Mouse (Mus musculus) right cerebral cortex, postnatal 10 days (tissue): ENCODE measurements at regions not wholly inside any gene's neighbourhood (a gene's known extent, or its start where the extent isn't known, plus 50 kb on each side); places are given as distances from the start of the nearest gene placed in this dataset.

Experiments
- DNase-seq, 2 experiments: peaks; one replicate each; pipeline ENCODE4 v3.0.0; 2021; ENCODE audit warnings: low spot score in 2 of 2

DNA sequence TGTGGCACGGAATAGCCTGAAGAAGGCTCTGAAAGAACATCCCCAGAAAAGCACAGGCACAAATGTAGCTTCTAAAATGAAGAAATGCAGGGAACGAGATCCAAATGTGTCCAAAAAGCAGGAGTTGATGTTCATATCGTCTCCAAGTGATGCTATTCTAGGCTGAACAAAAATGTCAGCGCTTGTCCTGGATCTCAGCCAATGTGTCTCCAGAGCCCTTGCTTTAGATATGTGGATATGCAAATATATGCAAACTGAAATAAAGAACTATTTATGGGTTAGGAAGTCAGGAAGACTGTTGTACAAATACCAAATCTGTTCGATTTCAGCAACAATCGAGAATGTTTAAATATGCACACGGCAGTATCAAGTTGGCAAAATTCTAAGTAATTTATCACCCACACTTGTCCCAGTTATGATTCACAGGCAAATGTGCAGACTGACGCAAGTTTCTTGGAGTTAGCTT lies 320.4 kb downstream of the Synb start:
- peak; percentile 83 to 91 for DNase-seq

DNA sequence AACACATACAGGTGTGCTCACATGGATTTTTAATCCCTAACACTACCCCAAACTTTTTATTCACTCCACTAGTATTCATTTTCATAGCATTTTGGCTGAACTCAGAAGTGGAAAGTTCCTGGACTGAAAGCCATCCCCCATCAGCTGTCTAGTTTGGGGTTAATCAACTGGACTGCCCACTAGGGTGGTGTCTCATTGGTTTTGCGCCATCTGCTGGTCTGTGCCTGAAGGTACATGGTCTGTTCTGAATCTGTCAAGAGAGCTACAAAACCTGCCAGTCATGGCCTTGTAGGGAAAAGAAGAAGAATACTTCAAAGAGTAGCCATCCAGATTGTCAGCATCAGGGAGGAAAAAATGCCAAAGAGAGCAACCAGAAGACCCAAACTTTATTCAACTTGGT lies 327.3 kb downstream of the Synb start:
- no peak for DNase-seq

DNA sequence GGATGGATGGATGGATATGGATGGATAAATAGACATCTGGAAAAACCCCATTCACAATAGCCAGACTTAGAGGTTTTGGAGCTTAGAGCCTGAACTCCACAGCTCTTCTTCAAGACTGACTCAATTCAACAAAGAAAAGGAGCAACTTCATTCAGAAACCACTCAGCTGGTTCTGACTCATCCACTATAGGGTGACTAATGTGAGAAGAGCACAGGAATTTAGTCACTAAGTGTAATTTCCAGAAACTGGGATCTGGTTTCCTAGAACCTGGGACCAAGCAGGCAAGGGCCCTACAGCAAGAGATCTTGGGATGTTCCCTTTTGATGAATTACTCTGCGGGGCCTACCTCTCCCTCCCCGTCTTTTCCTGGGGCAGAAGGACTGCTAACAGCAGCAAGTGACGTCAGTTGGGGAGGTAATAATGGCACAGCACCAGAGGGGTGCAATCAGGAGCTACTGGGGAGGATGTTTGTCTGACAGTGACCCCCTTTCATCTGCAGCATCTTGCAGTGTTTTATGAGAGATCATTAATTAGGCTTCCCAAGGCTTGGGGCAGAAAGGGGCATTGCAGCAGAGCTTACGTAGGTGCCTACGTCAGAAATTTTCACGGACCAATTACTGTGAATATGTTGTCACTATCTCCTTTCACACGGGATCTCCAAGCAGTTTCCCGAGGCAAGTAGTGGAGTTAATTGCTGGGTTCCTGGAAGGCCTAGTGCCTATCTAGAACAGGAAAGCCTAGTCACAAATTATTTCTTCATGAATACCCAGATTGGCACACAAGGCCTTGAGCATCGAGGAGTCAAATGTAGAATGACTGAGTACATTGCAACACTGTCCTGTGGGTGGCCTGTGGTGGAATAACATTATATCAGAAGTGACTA lies 339.3 kb downstream of the Synb start:
- no peak for DNase-seq

DNA sequence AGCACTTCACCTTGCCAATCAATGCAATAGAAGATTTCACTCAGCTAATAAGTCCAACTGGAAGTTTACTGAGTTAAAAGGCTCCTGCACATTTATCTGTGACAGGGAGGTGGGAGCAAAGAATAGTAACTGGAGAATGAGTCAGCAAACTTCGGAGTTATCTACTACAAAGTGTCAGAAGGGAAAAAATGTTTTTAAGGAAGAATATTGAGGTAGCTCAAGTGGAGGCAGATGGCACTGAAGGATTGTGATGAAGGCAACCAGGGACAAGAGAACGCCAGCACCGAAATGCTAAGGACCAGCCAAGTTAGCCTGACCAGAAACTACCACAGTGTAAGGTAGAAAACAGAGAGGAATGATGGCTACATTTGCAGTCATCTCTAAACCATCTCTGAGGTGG lies 348.2 kb downstream of the Synb start:
- no peak for DNase-seq

DNA sequence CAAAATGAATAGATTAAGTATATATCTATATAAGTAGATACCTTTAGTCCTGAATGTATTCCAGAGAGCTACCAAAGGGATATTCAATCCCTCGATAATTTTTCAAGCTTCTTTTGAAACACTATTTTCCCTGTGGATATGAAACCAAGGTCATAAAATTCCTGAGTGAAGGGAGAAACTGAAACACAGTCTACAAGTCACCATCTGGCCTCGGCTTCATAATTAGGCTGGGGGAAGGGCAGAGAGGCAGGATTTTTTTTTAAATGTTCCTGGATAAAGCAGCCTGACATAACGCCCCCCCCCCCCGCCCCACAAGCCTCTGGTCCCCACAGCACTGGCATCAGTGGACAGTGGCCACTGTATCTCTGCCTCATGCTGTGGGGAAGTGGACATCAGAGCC lies 348.7 kb downstream of the Synb start:
- no peak for DNase-seq

DNA sequence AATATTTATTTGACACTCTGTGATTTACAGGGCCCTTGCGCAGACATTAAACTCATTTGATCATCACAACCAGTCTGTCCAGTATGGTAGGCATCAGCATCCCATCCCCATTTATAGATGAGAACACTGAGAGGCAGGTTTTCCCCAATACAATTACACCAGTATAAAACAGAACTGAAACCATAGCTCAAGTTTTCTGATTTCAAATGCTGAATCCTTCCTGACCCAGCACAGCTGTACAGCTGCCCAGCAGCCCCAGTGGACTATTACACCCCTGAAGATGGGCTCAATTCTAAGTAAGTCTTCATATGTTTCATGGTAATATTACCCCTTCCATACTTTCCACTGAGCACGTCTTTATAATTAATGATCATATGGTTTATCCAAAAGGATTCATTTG lies 352.3 kb downstream of the Synb start:
- DNase-seq, result no peak

DNA sequence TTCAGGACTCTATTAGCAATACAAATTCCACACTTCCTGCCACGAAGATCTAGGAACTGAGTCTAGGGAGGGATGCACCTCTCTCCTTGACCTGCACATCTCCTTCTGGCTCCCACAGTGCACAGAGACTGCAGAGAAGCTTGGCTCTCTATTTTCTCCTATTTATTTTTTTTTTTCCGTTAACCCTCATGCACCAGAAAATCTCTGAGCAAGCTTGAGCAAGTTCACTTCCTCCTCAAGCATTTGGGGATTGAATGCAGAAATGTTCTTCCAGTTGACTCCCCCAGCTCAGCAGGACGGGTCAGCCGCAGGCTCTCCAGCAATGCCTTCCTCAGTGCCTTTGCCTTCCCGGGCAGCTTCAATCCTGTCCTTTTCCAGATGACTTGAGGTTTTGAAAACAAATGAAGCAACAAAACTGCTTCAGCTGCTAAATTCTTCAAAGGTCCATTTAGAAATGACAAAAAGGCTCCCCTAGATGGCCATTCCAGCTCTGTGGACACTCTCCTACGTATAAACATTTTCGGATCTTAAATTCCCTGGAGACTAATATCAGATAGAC lies 352.9 kb downstream of the Synb start:
- no peak for DNase-seq

DNA sequence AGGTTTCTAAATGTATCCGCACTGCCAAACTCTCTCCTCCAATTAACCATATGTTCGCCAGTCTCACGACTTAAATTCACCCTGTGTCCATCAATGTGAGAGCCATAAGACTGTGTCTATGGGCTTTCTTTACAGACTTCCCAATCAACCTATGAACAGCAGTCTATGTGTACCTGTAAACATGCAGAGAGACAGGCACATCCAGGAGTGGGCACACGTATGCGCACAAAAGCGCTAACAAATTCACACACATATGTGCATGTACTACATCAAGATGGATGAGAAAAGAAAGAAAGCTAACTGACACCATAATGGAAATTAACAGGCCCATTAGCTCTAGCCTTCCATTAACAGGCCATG lies 358.8 kb downstream of the Synb start:
- DNase-seq, result no peak

DNA sequence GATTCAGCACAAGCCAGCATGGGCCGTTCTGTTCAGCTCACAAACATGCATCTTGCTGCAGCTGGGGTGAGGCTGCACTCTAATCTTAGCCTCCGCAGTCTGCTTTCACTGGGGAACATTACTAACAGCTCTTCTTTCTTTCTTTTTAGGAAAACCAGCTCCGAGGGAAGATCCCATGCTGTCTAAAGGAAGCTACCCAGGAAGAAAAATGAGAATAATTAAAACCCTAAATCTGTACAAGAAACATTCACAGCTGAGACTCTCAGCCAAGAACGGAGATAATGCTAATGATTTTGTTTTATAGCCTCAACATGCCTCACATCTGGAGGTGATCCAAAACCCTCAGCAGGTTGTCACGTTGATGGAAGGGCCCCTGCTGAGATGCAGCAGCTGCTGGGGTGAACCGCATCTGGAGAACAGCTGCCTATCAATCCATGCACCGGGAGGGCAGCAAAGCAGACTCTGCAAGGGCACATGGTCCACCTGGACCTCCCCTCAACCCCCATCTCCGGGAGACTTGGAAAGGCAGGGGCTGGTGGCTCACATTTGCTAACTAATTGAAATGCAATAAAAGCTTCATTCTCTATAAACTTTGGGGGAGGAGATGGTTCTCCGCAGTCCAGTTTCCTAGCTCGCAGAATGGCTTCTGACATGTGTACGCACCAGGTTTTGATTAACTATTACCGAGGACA lies 359.3 kb downstream of the Synb start:
- peak; percentile 78 to 86 for DNase-seq

DNA sequence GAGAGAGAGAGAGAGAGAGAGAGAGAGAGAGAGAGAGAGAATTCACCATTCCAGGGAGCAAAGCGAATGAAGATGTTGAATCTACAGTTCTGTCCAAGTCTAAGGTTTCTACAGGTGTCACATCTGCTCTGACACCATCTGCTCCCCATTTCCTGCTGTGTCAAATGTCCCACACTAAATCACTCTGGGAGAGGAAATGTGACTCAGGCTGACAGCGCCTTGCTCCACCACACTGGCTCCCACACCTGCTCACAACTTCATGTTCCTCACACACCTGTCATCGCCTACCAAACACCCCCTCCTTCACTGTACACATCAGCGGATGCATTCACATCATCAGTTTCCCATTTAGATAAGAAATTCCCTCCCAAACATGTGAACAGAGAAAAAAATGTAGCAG lies 366.3 kb downstream of the Synb start:
- DNase-seq, result no peak

DNA sequence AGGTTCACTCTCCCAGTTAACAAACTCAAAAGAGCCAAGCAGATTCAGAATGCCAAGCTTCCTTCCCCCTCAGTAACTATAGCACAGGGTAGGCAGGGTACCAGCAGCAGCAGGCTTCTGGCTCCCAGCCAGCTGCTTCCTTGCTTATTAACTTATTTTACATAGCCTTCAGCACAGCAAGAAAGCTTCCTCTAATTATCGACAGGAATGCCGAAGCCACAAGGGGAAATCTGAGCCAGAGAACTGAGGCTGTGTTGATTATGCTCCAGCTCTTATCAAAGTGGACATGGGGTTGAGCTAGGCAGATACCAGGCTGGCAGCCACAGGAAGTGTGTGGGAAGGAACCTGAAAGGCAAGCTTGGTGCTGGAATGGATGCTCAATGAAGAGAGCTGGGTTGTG lies 371.0 kb downstream of the Synb start:
- peak; percentile 81 to 86 for DNase-seq

DNA sequence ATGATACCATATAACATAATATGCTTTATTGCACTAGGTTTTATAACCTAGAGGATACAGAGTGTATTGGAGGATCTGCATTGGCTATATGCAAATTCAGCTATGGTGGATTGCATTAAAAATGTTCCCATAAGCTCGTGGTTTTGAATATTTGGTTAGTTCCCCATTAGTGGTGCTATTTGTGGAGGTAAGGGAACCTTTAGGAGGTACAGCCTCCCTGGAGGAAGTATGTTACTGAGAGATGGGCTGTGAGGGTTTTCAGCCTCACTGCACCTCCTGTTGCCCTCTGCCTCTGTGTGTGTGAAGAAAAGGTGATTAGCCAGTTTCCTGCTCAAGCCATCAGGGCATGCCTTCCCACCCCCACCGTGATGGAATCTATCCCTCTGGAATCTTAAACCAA lies 372.1 kb downstream of the Synb start:
- no peak for DNase-seq

DNA sequence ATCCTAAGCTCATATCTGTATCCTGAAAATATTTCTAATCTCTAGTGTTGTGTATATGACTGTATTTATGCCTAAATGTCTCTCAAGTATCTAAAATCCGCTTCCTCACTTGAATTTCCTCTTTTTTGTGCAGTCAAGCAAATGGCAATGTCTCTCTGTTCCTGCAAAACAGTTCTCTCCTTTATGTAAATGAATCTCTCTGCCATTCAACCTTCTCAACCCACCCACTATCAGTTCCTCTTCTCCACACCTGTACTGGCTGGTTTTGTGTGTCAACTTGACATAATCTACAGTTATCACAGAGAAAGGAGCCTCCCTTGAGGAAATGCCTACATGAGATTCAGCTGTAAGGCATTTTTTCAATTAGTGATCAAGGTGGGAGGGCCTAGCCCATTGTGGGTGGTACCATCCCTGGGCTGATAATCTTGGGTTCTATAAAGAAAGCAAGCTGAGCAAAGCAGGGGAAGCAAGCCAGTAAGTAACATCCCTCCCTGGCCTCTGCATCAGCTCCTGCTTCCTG lies 375.5 kb downstream of the Synb start:
- DNase-seq, result no peak

DNA sequence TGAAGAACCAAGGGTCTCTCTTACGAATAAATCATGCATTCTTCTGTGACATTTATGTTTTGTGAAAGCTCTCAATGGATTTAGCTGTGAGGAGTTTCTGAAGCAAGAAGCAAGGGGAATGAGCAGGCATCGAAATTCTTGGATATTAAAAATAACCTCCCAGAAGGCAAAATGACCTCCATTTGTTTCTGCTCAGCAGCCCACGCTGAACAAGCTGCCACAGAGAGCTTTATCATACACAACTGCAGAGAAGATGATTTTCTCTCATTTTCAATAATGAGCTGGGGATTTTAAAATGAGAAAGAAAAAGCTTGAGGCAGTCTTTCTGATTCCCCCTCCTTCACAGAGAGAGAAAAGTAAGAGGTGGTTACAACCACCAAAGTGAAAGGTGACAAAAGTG lies 394.2 kb downstream of the Synb start:
- DNase-seq, result peak in 1 of 2 experiments; percentile 30

DNA sequence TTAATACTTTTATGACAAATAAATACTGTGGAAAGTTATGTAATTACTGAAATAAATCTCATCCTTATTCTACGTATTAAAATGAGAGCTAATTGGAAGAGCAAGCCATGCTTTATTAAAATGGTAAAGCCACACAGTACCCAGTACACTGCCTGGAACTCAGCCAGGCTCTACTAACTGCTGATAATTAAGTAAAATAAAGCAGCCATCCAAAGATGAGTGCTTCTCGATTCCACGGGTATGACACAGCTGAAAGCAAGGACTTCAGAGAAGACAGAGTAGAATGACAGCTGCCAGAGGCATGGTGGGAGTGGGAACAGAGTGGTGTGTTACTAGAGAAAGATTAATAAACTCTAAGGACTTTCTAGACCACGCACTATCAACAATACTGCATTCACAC lies 416.9 kb downstream of the Synb start:
- DNase-seq, result no peak

DNA sequence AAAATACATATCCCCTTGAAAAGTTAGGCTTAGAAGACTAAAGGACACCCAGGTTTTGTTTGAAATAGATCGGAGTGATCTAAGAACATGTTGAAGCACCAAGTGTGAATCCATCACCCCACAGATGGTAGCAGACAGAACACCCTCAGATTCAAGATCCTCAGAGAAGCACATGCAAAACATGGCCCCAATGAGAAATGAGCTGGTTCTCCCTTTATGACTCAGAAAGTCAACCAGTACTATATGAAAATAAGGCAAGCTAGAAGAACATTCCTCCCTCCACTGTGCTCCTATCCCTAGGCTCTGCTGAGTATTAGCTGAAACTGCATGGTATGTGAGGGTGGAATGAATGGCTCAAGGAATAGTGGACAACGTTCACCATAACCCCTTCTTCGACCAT lies 433.0 kb downstream of the Synb start:
- DNase-seq, result no peak

DNA sequence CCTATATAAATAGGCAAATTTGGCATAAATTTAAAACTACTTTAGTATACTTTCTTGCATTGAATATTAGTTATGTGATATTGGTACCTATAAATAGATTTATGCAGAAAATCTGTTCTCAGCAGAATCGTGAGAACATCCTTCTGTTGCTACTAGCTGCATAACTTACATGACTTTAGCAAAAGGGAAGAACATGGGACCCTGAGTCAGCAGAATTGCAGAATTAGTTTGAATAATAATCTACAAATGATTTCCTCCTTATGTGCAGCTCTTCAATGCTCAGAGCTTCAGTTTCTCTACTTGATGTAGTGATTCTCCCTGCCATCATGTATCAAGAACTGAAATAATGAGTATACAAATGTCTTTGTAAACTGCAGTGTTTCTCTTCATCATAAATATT lies 436.2 kb downstream of the Synb start:
- no peak for DNase-seq

DNA sequence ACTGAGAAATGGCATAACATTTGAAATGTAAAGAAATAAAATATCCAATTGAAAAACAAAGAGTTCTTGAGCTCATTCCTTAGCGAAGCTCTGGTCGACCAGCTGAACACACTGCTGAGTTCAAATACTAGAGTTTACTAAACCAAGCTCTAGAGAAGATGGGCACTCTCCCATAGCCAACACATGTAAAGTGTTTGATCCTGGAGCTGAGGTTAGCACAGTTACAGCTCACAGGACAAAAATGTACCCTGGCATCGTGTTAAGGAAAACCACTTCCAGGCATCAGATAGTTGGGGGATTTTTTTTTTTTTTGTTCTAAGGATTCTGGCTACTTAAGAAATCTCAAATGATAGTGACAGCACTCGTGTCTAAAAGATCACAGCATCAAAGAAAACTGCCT lies 445.6 kb downstream of the Synb start:
- no peak for DNase-seq

DNA sequence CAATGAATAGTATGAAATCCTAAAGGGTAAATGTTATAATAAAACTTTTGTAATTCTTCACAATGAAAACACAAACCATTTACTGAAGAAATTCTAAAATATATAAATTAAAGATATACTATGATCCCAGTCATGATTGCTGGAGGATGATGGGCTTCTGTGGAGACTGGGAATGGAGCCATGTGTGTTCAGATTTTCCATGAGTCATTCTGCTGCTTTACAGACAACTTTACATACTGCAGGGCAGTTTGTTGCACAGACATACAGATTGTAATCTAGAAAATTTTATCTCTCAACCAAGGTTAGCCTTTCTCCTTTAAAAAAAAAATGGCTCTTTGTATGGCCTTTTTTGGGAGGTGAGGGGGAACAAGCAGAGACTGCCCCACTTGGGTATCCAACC lies 446.5 kb downstream of the Synb start:
- peak in 1 of 2 experiments; percentile 33 for DNase-seq

DNA sequence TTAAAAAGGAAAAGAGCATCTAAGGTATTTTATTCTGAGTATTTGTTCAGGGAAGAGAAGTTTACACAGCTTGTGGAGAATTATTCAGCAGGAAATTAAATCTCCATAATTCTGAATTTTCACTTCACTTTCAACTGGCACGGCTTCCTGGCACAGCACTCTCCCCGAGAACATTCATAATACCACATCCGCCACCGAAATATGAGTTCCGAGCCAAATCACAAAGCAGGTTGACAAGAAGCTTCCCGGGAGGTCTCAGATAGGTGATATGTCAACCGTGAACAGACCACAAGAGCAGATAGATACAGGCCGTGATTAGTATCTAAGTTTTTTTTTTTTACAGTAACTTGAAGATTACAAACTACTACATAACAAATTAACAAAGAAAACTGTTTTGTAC lies 473.9 kb downstream of the Synb start:
- DNase-seq, result peak; percentile 27 to 31

DNA sequence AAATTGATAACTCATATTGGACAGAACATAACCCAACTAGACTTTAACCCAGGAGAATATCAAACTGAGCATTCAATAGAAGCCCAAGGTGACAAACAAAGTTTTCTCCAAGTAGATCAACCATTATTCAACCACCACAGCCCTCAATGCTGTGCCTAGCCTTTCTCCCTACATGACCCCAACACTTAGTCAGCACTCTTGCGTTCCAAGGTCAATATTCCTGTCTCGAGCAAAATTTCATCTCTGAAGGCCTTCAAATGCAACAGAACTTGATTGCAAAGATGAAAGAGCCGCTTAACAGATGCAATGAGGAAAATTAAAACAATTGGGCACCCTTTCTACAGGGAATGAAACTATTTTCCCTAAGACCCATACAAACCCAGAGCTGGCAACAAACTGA lies 485.1 kb downstream of the Synb start:
- no peak for DNase-seq

DNA sequence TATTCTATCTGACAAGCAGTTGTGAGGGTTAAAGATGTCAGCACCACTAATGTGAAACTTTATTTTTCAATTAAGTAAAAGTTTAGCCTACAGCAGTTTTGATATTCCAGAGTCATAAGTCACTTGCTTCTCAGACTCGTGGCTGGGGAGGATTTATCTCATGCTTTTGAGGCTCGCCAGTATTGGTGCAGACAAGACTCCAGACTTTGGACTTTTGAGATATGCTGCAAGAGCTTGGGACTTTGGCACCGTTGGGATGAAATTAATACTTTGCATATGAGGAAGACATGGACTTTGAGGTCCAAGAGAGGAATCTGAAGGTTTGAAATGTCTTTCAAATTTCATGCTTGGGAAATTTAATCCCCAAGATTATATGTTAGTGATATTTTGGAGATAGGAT lies 486.2 kb downstream of the Synb start:
- DNase-seq, result no peak

DNA sequence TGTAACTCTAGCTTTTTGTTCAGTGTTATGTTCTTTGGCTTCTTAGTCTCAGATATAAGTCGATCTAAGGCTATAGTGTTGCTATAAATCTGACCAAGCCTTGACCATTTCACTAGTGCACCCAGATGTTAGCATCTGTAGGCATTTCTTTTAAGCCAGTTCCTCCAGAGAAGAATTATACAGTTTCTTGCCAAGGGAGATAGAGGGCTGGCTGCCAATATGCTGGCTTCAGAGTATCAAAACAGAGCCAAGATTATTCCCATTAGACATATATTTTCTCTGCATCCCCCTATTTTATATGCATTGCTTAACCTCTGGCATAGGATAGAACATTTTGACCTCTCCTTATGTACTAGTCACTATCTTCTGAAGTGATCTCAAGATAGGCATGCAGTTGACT lies 487.5 kb downstream of the Synb start:
- DNase-seq, result no peak
